Mouse (Mus musculus): ENCODE results near the gene Pdxdc1.
"Not testable (repeated sequence)": the region's sequence is repeated elsewhere in the genome, so short reads cannot be mapped to it uniquely, and the experiment has no call there.

The Pdxdc1 gene

DNA sequence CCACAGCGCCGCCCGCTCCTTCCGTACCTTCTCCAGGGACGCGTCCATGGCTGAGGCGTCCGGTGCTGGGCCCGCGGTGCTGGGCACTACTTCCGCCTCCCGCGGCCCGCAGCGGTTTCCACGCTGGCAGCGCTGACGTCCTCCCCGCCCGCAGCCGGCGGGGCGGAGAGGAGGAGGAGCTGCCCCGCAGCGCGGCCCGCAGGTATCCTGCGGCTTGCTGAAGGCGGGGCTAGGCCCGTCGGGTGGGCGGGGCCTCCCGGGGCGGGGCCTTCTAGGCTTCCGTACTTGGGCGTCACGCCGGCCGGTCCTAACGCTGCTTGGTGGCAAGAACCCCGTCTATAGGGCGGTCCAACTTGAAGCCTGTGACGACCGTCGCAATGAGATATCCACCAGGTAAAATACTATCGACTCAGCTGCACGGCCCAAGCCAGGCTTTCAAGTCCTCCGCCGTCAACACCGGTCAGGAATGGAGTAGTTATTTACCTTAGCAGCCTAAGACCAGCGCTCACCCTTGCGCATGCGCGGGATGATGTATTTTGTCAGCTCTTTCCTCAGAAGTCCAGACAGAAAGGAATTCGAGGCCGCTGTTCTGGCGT lies at the start of gene Pdxdc1, which contains the start of gene Mpv17l:
Pdxdc1 (minus strand) TSS at position 244 of the 596 bp plus-strand sequence.
Mpv17l (plus strand) TSS at position 274 of the 596 bp plus-strand sequence.
- DNase-seq (ENCODE audit: low spot score) = peak; percentile 96

GRCm38 (mm10) chr16:13951245-13951644 lies 48.3 kb upstream of the Pdxdc1 start:
- DNase-seq (ENCODE audit: low spot score) = no peak

DNA sequence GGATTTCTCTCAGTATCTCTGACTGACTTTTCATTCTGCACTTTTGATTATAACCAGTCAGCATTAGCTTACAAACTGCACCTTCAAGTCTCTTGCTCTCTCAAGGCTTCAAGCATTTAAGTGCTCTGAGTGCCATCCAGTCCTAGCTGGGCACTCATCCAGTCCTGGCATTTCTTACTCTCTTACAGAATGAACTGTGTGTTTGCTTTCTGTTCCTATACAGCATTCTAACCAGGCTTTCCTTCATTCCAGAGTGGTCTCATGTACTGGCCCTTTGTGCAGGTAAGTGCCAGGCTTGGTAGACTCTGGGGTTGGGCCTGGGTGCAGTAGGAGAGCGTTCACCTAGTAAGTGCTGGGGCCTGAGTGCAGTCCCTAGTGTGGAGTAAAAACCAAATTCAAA lies 43.4 kb upstream of the Pdxdc1 start:
- peak; percentile 82 for DNase-seq (ENCODE audit: low spot score)

GRCm38 (mm10) chr16:13945153-13945552 lies 42.2 kb upstream of the Pdxdc1 start:
- DNase-seq (ENCODE audit: low spot score) = no peak

DNA sequence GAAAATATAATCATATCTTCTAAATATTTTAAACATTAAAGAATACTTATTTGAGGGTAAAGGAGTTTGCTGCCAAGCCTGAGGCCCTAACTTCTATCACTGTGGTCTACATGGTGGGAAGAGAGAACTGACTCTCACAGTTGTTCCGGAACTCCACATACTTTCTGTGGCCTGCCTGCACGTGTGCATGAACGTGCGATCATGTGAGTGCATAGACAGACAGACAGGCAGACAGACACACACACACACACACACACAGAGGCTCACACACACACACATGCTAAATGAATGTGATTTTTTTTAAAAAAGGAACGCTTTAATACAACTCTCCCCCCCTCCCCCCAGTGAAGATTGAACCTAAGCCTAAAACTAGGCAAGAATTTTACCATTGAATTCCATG lies 41.8 kb upstream of the Pdxdc1 start:
- DNase-seq (ENCODE audit: low spot score) = no peak

DNA sequence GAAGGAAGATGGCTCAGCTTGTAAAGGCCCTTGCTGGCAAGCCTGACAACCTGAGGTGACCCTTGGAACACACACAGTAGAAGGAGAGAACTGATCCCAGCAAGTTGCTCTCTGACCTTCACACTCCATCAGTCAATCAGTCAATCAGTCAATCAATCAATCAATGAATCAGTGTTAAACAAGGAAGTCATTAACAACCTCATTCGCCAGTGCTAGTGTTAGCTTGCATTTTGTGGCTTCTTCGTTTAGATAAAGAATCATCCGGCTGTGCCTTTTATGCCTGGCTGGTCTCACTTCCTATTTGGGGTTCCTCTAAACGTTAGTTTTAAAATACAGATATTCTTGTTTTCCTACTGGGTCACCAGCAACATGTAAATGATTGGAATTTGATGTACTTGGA lies 41.2 kb upstream of the Pdxdc1 start:
- DNase-seq (ENCODE audit: low spot score) = no peak

GRCm38 (mm10) chr16:13940847-13941395 lies 38.0 kb upstream of the Pdxdc1 start:
- DNase-seq (ENCODE audit: low spot score) = no peak

DNA sequence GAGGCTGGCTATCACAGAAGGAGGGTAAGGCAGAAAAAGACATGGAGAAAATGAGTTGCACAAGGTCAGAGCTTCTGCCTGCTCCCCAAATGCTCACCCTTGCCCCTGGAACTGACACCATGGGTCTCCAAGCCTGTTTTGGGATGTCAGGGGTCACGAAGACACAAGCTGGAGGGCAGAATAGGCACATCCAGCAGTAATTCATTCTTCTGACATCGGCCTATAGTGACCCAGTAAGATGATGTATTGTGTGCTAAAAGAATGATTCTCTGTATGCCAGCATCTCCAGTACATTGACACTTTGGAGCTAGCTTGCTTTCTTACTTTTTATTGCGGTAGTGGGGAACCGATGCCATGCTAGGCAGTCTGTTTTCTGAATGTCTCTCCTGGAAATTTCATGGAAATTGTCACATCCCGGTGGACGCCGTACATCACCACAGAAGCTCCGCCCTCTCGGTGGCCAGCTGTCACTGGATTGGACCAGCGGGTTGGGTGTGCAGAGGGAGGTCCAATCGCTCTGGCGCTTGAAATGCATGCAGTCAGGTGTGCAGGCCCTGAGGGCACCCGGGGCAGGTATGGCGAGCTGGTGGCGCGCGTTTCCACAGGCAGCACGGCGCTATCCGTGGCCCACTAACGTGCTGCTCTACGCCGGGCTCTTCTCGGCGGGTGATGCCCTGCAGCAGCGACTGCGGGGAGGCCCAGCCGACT lies 37.4 kb upstream of the Pdxdc1 start:
- peak; percentile 80 for DNase-seq (ENCODE audit: low spot score)

GRCm38 (mm10) chr16:13927456-13928075 lies 24.6 kb upstream of the Pdxdc1 start:
- no peak for DNase-seq (ENCODE audit: low spot score)

DNA sequence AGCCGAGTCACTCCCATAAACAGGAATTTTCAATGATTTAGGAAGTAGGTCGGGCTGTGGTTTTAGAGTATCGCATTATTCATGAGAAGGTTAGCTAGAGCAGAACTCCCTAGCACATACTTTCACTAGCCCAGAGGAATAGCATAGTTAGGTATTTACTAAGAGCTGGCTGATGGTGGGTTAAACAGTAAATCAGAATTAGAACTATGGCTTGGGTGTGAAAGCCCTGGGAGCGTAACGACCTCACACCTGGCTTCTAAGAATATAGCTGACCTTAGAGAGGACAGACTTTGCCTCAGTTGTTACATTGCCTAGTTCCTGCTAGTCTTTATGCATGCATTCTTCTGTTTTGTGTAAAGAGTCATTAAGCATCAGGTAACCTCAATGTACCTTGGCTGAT lies 20.0 kb upstream of the Pdxdc1 start:
- not testable (repeated sequence) for DNase-seq (ENCODE audit: low spot score)

DNA sequence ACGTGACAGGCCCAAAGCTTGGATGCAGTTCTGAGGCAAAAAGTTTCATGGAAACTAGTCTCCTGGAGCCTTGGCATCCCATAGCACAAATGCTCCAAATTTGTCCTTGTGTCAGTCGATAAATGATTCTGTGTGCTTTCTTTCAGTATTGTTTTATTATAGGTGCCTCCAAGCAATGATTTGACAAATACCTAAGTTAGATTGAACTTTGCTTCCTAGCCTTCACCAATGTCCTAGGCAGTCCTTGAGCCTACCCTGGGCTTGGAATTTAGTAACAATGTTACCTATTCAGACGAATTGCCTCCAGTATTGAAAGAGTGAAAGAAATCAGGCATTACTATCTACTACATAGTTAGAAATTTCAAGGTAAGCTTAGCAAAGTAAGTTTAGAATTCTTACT lies 19.6 kb upstream of the Pdxdc1 start:
- not testable (repeated sequence) for DNase-seq (ENCODE audit: low spot score)

GRCm38 (mm10) chr16:13921781-13922180 lies 18.9 kb upstream of the Pdxdc1 start:
- DNase-seq (ENCODE audit: low spot score) = no peak

GRCm38 (mm10) chr16:13921063-13921462 lies 18.1 kb upstream of the Pdxdc1 start:
- no peak for DNase-seq (ENCODE audit: low spot score)

GRCm38 (mm10) chr16:13920093-13920492 lies 17.2 kb upstream of the Pdxdc1 start:
- DNase-seq (ENCODE audit: low spot score) = no peak

DNA sequence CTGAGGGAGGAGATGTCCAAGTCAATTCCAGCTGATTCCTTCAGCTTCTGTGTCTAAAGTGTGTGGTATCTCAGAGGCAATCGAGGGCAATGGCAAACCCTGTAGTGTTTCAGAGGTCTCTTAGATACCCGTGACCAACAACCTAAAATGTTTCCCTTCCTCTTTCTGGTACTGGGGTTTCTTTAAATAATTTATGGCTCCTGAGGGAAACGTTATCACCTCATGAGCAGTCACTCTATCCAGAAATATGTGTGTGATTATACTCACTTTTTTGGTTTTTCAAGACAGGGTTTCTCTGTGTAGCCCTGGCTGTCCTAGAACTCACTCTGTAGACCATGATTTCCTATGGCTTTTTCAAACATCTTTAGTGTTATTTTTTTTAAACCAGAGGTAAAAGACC lies 4.4 kb upstream of the Pdxdc1 start:
- DNase-seq (ENCODE audit: low spot score) = no peak

DNA sequence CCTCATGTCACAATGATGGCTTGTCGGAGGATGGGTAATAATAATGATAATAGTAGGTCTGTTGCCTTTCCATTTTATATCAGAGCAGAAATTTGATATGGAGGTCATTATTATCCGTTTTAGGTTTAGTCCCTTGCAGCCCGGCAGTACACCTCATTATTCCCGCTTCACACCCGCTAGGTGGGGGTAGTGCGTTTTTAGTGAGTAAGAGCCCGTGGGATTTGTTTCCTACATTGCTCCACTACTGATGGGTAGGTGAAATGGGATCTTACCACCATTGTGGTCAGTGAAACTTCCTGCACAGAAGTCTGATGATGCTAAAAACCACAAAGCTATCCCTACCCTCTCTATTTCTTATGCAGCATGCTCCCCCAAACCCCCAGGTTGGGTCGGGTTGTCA lies 557 bp upstream of the Pdxdc1 start:
- DNase-seq (ENCODE audit: low spot score) = peak; percentile 80

GRCm38 (mm10) chr16:13902397-13902831 lies 517 bp downstream of the Pdxdc1 start:
- peak; percentile 9 for DNase-seq (ENCODE audit: low spot score)

GRCm38 (mm10) chr16:13898981-13899380 lies 4.0 kb downstream of the Pdxdc1 start:
- DNase-seq (ENCODE audit: low spot score) = no peak

DNA sequence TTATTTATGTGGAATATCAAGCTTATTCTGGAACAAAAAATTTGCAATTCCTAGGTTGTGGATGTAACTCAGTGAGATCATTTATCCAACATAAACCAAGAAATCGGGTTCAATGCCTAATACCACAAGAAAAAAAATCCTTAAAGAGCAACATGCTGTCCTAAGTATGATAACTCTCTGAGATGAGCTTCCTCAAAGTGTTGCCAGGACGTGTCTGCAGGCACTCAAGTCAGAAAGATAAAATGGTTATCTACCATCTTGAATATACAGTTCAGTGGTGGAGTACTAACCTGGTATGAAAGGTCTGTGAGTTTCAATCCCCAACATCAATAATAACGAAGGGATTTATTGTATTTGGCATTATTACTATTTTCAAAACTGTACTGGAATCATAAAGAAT lies 6.6 kb downstream of the Pdxdc1 start:
- no peak for DNase-seq (ENCODE audit: low spot score)

- no peak for DNase-seq (ENCODE audit: low spot score)
These were observed 7.2 kb downstream of the Pdxdc1 start for GRCm38 (mm10) chr16:13895740-13896139.

DNA sequence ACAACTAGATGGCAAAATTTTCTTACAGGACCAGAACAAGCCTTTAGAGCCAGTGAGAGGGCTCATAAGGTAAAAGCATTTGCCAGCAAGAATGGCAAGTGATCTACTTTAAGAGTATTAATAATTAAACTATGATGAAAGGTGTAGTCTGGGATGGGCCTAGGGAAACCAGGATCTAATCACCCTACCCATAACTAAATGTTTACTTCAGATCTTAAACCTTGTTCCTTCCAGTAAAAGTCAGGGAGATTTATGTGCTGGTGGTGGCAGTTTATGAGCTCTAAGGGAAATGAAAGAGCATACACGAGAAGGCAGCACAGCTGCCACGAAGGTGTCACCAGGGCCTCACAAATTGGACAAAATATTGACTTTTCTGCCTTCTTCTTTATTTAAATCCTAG lies 8.8 kb downstream of the Pdxdc1 start:
- no peak for DNase-seq (ENCODE audit: low spot score)

DNA sequence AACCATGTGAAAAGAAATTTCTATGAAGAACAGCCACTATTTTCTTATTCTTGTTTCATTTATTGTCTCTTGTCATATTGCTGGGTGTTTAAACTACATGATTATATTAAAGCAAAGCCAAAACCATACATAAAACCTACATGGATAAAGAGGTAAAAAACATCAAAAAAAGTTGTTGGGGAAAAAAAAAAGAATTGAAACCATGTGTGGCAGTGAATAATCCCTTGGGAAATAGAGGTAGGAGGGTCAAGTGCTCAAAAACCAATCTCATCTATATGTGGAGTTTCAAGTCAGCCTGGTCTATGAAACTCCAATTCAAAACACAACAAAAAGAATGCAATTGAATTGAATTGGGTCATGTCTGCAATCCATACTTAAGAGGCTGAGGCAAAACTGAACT lies 10.1 kb downstream of the Pdxdc1 start:
- no peak for DNase-seq (ENCODE audit: low spot score)

DNA sequence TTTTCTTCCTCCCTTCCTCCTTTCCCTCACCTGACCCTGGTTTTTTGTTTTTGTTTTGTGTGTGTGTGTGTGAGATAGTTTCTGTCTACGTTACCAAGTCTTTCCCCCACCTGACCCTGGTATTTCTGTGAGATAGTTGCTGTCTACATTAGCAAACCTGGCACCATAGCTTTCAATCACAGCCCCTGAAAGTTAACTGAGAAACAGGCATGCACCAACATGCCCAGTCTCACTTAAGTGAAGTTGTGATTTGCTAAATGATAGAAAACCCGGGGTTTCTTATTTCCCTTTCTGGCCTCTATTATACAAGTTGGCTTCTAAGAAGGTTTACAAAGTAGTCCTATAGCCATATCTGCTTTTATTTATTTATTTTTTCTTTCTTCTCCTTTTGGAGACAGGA lies 12.5 kb downstream of the Pdxdc1 start:
- DNase-seq (ENCODE audit: low spot score) = no peak

Data from lung, postnatal 25 days (tissue).